Mouse (Mus musculus) brain, adult 10 weeks (tissue): ENCODE results near the gene Treml4. TPM values are rescaled to one million over a fixed set of nuclear protein-coding genes. Genes with fewer than 3 reads are reported as not detected.

Source experiments
- polyA plus RNA-seq: library from polyadenylated mRNA; stranded (reverse); fragments of 350-450 nt; fragmentation: Illumina TruSeq; extraction: RNeasy Lipid Tissue Mini Kit (QIAGEN cat#74804); gene quantifications from one replicate; pipeline ENCODE4 v1.2.3, GENCODE M21; 2015; ENCODE audit warnings: low read depth, low replicate concordance

Treml4 gene
- not detected for polyA plus RNA-seq

DNA sequence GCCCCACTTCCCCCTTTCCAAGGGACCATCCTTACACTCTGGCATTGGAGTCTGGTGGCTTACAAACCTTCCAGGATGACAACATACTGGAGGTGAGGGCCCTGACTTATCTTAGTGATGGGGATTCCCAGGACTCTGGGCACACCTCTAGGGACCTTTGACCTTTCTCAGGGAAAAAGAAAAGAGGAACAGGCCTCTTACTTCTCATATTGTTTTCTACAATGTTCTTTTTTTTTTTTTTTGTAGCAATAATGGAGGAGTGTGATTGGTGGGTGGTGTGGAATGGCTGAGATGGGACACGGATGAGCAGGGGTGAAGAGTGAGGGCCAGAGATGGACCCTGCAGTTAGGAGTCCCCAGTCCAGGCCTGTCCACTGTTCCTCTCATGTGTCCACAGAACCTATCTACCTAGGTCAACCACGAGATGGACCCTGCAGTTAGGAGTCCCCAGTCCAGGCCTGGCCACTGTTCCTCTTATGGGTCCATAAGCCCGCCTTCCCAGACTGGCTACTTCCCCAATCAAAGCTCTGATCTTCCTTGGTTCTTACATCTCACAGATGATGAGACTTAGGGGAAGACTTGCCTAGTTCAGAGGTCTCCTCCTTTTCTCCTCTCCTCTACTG lies at the start of gene Treml4:
Treml4 (plus strand) TSS at position 555 of the 622 bp plus-strand sequence.

GRCm38 (mm10) chr17:48232518-48232917 lies 31.6 kb upstream of the Treml4 start, which contains the start of gene Trem1:
Trem1 (plus strand) TSS chr17:48232768.

GRCm38 (mm10) chr17:48247221-48247928 lies 16.7 kb upstream of the Treml4 start, which contains the start of gene Trem3:
Trem3 (plus strand) TSS chr17:48247777.

GRCm38 (mm10) chr17:48299203-48299602 lies 35.1 kb downstream of the Treml4 start, which contains the start of gene Treml2:
Treml2 (plus strand) TSS chr17:48299498.

DNA sequence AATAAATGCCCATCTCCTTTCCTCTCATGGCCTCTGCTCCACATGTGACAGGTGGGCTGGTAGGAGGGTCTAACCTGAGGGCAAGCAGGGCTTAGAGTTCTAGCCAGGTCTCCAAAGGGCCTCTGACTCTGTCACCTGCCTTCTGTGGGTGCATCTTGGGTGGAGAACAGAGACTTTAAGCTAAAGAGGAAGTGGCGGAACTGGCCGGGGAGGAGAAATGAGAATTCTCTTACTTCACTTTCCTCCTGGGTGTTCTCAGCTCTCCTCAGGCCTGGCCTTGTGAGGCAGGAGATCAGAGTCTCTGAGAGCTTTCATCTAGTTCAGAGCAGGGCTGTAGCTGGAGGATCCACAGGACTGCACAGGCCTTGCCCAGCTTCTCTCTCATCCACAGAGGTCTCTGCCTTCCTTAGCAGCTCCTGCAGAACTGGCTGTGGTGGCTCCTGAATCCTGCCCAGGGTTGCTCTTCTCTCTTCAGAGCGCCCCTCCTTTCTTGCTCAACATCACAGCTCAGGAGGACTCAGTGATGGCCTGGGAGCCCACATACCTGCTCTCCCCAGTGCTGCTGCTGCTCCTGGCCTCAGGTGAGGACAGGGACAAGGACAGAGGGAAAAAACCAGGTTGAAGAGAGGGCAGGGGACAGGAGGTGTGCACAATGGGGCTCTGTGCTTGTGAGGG lies 51.9 kb downstream of the Treml4 start, which contains the start of gene B430306N03Rik:
B430306N03Rik (plus strand) TSS at position 237 of the 675 bp plus-strand sequence.

Other genes with a start within 250 kb of the Treml4 start
- not detected for gene 1700122O11Rik, start 226.0 kb upstream of the Treml4 start, polyA plus RNA-seq
- not detected for gene 1700067P10Rik, start 175.0 kb upstream of the Treml4 start, polyA plus RNA-seq
- not detected for gene 9830107B12Rik, start 118.0 kb upstream of the Treml4 start, polyA plus RNA-seq
- not detected for gene A530064D06Rik, start 97.0 kb upstream of the Treml4 start, polyA plus RNA-seq
- gene Trem1, start 31.5 kb upstream of the Treml4 start, polyA plus RNA-seq: not detected
- gene Trem3, start 16.5 kb upstream of the Treml4 start, polyA plus RNA-seq: not detected
- 0.45 TPM for gene Treml2, start 35.2 kb downstream of the Treml4 start, polyA plus RNA-seq
- gene B430306N03Rik, start 51.8 kb downstream of the Treml4 start, polyA plus RNA-seq: not detected
- gene Trem2, start 82.1 kb downstream of the Treml4 start, polyA plus RNA-seq: 28.7 TPM
- not detected for gene Treml1, start 95.6 kb downstream of the Treml4 start, polyA plus RNA-seq
- 20.1 TPM for gene Nfya, start 145.6 kb downstream of the Treml4 start, polyA plus RNA-seq
- 23.2 TPM for gene Oard1, start 145.7 kb downstream of the Treml4 start, polyA plus RNA-seq
- not detected for gene Apobec2, start 168.6 kb downstream of the Treml4 start, polyA plus RNA-seq
- not detected for gene Tspo2, start 187.2 kb downstream of the Treml4 start, polyA plus RNA-seq
- gene Unc5cl, start 190.6 kb downstream of the Treml4 start, polyA plus RNA-seq: 0.39 TPM